Mouse (Mus musculus) erythroblast, embryonic 14.5 days (primary cell): Measurements from ENCODE around the gene Psmd3.

ENCODE experiments used
- GATA1 ChIP-seq: IDR thresholded peaks from 2 replicates; pipeline ENCODE4 v1.6.1; 2012; ENCODE audit warnings: low read length, inconsistent platforms, mixed read lengths
- TAL1 ChIP-seq: IDR thresholded peaks from 3 replicates; pipeline ENCODE4 v1.6.1; 2012; ENCODE audit warnings: low read length, inconsistent platforms, mixed read lengths

- TF ChIP-seq TAL1 (no peak), GATA1 (no peak)
Observed at GRCm38 (mm10) chr11:98646459-98646858, 35.9 kb upstream of the Psmd3 start, which contains the start of gene Gsdma2.
